ENCODE assay signal across 1 mouse cellular context in the genomic region with DNA sequence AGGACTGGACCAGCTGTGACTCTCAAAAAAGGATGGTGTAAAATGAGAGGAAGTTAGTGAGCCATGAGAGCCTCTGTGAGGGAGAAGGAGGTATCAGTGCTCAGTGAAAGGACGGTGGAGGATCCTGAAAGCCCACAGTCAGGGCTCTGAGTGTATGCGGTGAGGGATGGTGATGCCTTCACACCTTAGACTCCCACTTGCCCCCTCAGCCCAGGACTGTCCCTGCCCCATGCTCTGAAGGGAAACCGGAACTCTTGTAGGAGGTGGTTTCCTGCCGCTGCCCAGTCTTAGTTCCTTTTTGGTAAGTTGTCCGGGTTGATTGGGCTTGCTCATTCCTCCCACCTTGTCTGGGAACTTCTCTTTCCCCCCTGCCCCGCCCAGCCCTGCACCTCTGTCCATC.
TF ChIP-seq lines count a peak whose summit lies in the region.

No protein-coding gene starts in this region.

TF ChIP-seq in CH12.LX, 34 proteins besides CTCF, POLR2A, EP300 and RAD21 (continued from another document):
- TF ChIP-seq CHD1 (IDR thresholded peaks at IDR 0.05; ENCODE audit: low read depth, low read length), result no peak
- no peak for TF ChIP-seq USF1 (IDR thresholded peaks at IDR 0.05; ENCODE audit: low read depth, low read length)
- TF ChIP-seq JUND (conservative IDR thresholded peaks at IDR 0.05; ENCODE audit: low read depth, low read length), result no peak
- peak; percentile 82 for TF ChIP-seq MAZ (IDR thresholded peaks at IDR 0.05; ENCODE audit: low read depth, low read length)
- 0 out of 2 replicates have a peak, but pooled peaks have one; percentile 37 for TF ChIP-seq RCOR1 (conservative IDR thresholded peaks at IDR 0.05; ENCODE audit: low read depth, low read length)
- TF ChIP-seq CHD2 (IDR thresholded peaks at IDR 0.05; ENCODE audit: low read length), result no peak
- TF ChIP-seq HCFC1 (IDR thresholded peaks at IDR 0.05; ENCODE audit: low read depth, low read length), result peak; percentile 61
- no peak for TF ChIP-seq JUN (IDR thresholded peaks at IDR 0.05; ENCODE audit: insufficient read depth, low read depth, low read length)
- no peak for TF ChIP-seq E2F4 (IDR thresholded peaks at IDR 0.05; ENCODE audit: insufficient replicate concordance, low read depth, low read length)
- TF ChIP-seq NELFE (IDR thresholded peaks at IDR 0.05; ENCODE audit: low read depth, low read length), result peak; percentile 57
- no peak for TF ChIP-seq ZC3H11A (IDR thresholded peaks at IDR 0.05; ENCODE audit: low read depth, low read length)
- 0 out of 2 replicates have a peak, but pooled peaks have one; percentile 41 for TF ChIP-seq MYC (IDR thresholded peaks at IDR 0.05; ENCODE audit: low read depth, low read length)
- TF ChIP-seq POLR2AphosphoS2 (IDR thresholded peaks at IDR 0.05; ENCODE audit: low read depth, low read length), result no peak
- no peak for TF ChIP-seq NRF1 (IDR thresholded peaks at IDR 0.05; ENCODE audit: low read depth, low read length)
- TF ChIP-seq ELF1 (IDR thresholded peaks at IDR 0.05; ENCODE audit: low read depth, low read length), result peak; percentile 70
- peak; percentile 53 for TF ChIP-seq IRF4 (IDR thresholded peaks at IDR 0.05; ENCODE audit: low read depth, low read length)
- TF ChIP-seq PAX5 (IDR thresholded peaks at IDR 0.05; ENCODE audit: low read length), result no peak
- TF ChIP-seq UBTF (IDR thresholded peaks at IDR 0.05; ENCODE audit: low read depth, low read length), result no peak
- TF ChIP-seq KAT2A (IDR thresholded peaks at IDR 0.05; ENCODE audit: insufficient replicate concordance, low read length), result no peak
- TF ChIP-seq SMC3 (IDR thresholded peaks at IDR 0.05; ENCODE audit: low read depth, low read length), result no peak
- no peak for TF ChIP-seq GABPA (IDR thresholded peaks at IDR 0.05; ENCODE audit: insufficient replicate concordance, low read depth, low read length)
- 0 out of 2 replicates have a peak, but pooled peaks have one; percentile 13 for TF ChIP-seq TBP (conservative IDR thresholded peaks at IDR 0.05; ENCODE audit: low read depth, low read length)
- no peak for TF ChIP-seq MEF2A (IDR thresholded peaks at IDR 0.05; ENCODE audit: borderline replicate concordance, low read depth, low read length)
